Mouse (Mus musculus) hindbrain, postnatal 0 days (tissue): ENCODE data around the gene Cib3. TPM values are rescaled to one million over a fixed set of nuclear protein-coding genes. Genes with fewer than 3 reads are reported as not detected.

Source experiments
- ATAC-seq: fragments of 200-750 bp; cut with Nextera tagmentation; 2 replicates; pipeline ENCODE4 v1.8.0; 2017; ENCODE audit warnings: mild to moderate bottlenecking, moderate TSS enrichment, moderate library complexity
- DNase-seq: peaks from one replicate; pipeline ENCODE4 v3.0.0-alpha.2; 2015; ENCODE audit warnings: low spot score
- H3K27ac ChIP-seq: fragments of 300-500 bp; sonication (generic); 2 replicates; pipeline ENCODE4 v1.5.1; 2014; ENCODE audit warnings: mild to moderate bottlenecking
- H3K27me3 ChIP-seq: fragments of 300-500 bp; sonication (generic); 2 replicates; pipeline ENCODE4 v1.6.1; 2014; ENCODE audit warnings: low read length, mixed read lengths; ENCODE audit not compliant: insufficient read depth
- H3K36me3 ChIP-seq: fragments of 300-500 bp; sonication (generic); 2 replicates; pipeline ENCODE4 v1.6.1; 2014; ENCODE audit warnings: low read length, mixed read lengths; ENCODE audit not compliant: insufficient read depth
- H3K4me1 ChIP-seq: fragments of 300-500 bp; sonication (generic); 2 replicates; pipeline ENCODE4 v1.6.1; 2014; ENCODE audit warnings: antibody characterized with exemption, low read length, mixed read lengths; ENCODE audit not compliant: insufficient read depth
- H3K4me2 ChIP-seq: fragments of 300-500 bp; sonication (generic); 2 replicates; pipeline ENCODE4 v1.6.1; 2014; ENCODE audit warnings: low read depth, mild to moderate bottlenecking, low read length, moderate library complexity, mixed read lengths
- H3K4me3 ChIP-seq: fragments of 300-500 bp; sonication (generic); 2 replicates; pipeline ENCODE4 v1.5.1; 2014; ENCODE audit warnings: low read length
- H3K9ac ChIP-seq: fragments of 300-500 bp; sonication (generic); replicated peaks from 2 replicates; pipeline ENCODE4 v1.6.1; 2014; ENCODE audit warnings: mild to moderate bottlenecking, low read length, moderate library complexity, mixed read lengths
- H3K9me3 ChIP-seq: fragments of 300-500 bp; sonication (generic); 2 replicates; pipeline ENCODE4 v1.6.1; 2016; ENCODE audit warnings: low read length, mixed read lengths
- CTCF ChIP-seq: IDR thresholded peaks from 2 replicates; pipeline ENCODE4 v1.5.1; 2016; ENCODE audit warnings: antibody characterized with exemption, control low read depth, low read depth
- WGBS: fragments of 180-500 bp; shearing (Covaris S2); extraction: QIAGEN DNeasy Blood & Tissue Kit; methylation state at CpG from one replicate; pipeline ENCODE4 v1.1.7; 2014; 5-methylcytosine and 5-hydroxymethylcytosine counted together
- polyA plus RNA-seq: library from polyadenylated mRNA; unstranded; fragments of >200 nt; fragmentation: Nextera tagmentation; extraction: Ambion mirVana; gene quantifications from 2 replicates; pipeline ENCODE4 v1.2.1, GENCODE M21; 2015
- total RNA-seq: library from RNA; depleted of rRNA; stranded (reverse); fragments of >200 nt; gene quantifications from 2 replicates; pipeline ENCODE4 v1.2.3, GENCODE M21; 2014

Gene Cib3
- total and polyA plus RNA-seq, 2 experiments from 2014 or later, result not detected

DNA sequence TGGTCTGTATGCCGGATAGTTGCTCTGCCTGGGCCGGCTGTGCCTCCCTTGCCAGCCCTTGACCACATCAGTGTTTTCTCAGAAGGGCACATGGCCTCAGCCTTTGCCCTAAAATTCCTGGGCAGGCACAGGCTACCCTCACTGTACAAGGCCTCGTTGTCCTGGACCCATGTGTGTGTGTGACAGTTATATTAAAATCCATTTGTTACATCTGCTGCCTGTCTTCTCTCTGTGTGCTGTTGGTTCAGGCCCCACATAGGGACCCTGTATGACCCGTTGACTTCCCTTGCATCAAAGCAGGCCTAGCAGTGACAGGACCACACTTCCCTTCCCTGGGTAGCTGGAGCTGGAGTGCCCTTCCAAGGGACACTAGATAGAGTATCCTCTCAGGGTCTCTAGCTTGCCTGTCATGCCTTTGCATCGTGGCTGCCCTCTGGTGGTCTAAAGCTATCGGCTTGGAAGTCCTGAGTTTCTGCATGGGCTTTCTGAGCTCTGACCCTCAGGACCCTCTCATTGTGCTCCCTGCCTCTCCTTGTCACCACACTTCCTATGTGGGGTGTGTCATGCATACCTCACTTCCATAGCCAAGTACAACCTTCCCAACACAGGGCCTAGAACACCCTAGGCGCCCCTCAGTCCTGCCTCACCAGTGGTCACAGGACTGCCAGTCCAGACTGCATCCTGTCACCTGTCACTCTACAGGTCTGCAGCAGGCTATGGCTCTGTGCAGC is 44.7 kb upstream of the Cib3 start:
- peak; percentile 38; the same call in 1 of the 2 replicates for ATAC-seq
- H3K4me1 ChIP-seq, result no peaks in the 10 kb centered on the region
- peak; percentile 72 for DNase-seq
- H3K4me3 ChIP-seq, result no peak overlapping the region
- no peaks in the 10 kb centered on the region for H3K9me3 ChIP-seq
- 46% methylated on average over 7 of the region's 7 CpGs for WGBS
- H3K4me2 ChIP-seq, result no peak overlapping the region
- H3K36me3 ChIP-seq, result peaks cover 26% of the 10 kb centered on the region
- H3K27ac ChIP-seq, result no peak overlapping the region
- H3K27me3 ChIP-seq, result no peaks in the 10 kb centered on the region
- no peak overlapping the region for H3K9ac ChIP-seq
- TF ChIP-seq CTCF, result peak; percentile 82

DNA sequence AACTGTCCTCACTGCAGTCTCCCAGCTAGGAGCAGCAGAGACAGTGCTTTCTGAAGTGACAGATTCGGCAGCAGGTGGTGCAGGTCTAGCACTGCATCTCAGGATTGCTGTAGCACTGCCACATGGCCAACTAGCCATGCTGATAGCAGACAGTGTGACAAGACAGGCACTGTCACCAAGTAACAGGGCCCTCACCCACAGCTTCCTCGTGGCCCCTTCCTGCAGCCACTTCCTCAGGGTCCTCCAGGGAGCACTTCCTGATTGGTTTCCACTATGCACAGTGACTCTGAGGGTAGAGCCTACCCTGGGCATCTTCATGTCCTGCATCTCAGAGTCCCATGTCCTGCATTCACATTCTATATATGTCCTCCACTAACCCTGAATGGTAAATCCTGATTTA is 32.0 kb upstream of the Cib3 start:
- no peaks in the 10 kb centered on the region for H3K9me3 ChIP-seq
- no peak overlapping the region for H3K4me3 ChIP-seq
- H3K9ac ChIP-seq, result no peak overlapping the region
- DNase-seq (no peak), ATAC-seq (no peak)
- H3K27me3 ChIP-seq, result no peaks in the 10 kb centered on the region
- H3K4me1 ChIP-seq, result peaks cover 11% of the 10 kb centered on the region; the same call in 1 of the 2 replicates
- no peak overlapping the region for H3K4me2 ChIP-seq
- H3K27ac ChIP-seq, result no peak overlapping the region
- H3K36me3 ChIP-seq, result 0 out of 2 replicates have a peak, but pooled peaks cover 5% of the 10 kb centered on the region
- no peak for TF ChIP-seq CTCF
- 57% methylated on average over 2 of the region's 2 CpGs for WGBS

DNA sequence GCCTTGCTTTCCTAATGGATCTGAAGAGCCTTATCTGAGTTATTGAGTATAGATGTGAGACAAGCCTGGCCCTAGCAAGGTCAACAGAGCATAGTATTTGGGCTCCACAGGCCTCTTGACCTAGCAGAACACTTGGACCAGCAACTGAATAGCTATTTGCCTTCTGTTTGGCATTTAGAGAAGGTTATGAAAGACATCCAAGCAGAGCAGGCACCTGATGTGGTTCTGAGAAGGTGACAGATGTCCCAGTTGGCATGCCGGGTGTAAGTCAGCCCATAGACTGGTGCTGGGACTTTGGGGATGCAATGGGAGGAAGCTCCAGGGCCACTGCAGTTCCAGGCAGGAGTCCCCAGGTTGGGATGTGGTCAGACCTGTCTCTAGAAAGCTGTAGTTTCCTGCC is 29.6 kb upstream of the Cib3 start:
- Histone ChIP-seq H3K9ac (0 out of 2 replicates have a peak overlapping the region, but pooled peaks have one; percentile 28), H3K4me2 (no peak overlapping the region), H3K27me3 (no peaks in the 10 kb centered on the region), H3K36me3 (0 out of 2 replicates have a peak, but pooled peaks cover 5% of the 10 kb centered on the region), H3K9me3 (no peaks in the 10 kb centered on the region), H3K27ac (no peak overlapping the region), H3K4me3 (no peak overlapping the region), H3K4me1 (peaks cover 11% of the 10 kb centered on the region; the same call in 1 of the 2 replicates)
- ATAC-seq (no peak), DNase-seq (no peak)
- TF ChIP-seq CTCF, result no peak
- WGBS, result 91% methylated on average over 1 of the region's 1 CpGs

DNA sequence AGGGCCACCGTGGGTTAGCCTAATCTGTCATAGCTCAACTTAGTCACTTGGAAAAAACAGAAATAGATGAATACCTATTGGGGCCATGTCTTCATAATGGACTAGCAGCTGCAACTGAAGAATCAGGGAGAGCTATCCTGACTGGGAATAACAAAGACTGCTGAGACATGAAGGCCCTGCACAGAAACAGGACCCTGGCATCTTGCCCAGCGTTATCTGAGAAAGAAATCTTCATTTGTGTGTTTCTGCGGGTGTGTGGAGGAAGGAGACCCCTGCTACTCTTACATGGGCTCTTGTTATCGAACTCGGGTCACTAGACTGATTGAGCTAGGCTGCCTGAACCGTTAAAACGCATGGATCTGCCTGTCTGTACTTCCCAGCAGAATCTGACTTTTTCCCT is 28.3 kb upstream of the Cib3 start:
- Histone ChIP-seq H3K9ac (peak overlapping the region; percentile 59), H3K27ac (0 out of 2 replicates have a peak overlapping the region, but pooled peaks have one; percentile 84), H3K4me2 (peak overlapping the region; percentile 63), H3K9me3 (no peaks in the 10 kb centered on the region), H3K4me1 (peaks cover 11% of the 10 kb centered on the region; the same call in 1 of the 2 replicates), H3K36me3 (no peaks in the 10 kb centered on the region), H3K27me3 (no peaks in the 10 kb centered on the region), H3K4me3 (peak overlapping the region; percentile 58)
- ATAC-seq (no peak), DNase-seq (no peak)
- WGBS, result 48% methylated on average over 7 of the region's 7 CpGs
- no peak for TF ChIP-seq CTCF

DNA sequence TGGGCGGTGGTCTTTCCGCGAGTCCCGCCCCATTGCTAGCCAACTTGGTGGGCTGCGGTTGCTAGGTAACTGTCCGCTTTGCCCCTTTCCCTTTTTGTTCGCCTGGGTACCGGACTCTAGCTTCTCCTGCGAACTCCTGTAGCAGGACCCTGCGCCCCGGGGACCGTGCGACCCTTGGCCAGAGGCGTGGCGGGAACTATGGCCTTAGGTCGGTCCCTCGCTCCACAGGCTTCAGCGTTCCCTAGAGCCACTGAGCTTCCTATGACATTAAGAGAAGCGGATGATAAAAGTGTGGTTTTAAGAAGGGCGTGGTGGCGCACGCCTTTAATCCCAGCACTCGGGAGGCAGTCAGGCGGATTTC is 27.7 kb upstream of the Cib3 start:
- WGBS, result 1% methylated on average over 24 of the region's 24 CpGs
- DNase-seq (no peak), ATAC-seq (no peak)
- Histone ChIP-seq H3K4me1 (peaks cover 11% of the 10 kb centered on the region; the same call in 1 of the 2 replicates), H3K4me3 (peak overlapping the region; percentile 58), H3K9ac (peak overlapping the region; percentile 59), H3K27me3 (no peaks in the 10 kb centered on the region), H3K4me2 (peak overlapping the region; percentile 63), H3K9me3 (no peaks in the 10 kb centered on the region), H3K36me3 (no peaks in the 10 kb centered on the region), H3K27ac (peak overlapping the region; percentile 84)
- TF ChIP-seq CTCF, result no peak

DNA sequence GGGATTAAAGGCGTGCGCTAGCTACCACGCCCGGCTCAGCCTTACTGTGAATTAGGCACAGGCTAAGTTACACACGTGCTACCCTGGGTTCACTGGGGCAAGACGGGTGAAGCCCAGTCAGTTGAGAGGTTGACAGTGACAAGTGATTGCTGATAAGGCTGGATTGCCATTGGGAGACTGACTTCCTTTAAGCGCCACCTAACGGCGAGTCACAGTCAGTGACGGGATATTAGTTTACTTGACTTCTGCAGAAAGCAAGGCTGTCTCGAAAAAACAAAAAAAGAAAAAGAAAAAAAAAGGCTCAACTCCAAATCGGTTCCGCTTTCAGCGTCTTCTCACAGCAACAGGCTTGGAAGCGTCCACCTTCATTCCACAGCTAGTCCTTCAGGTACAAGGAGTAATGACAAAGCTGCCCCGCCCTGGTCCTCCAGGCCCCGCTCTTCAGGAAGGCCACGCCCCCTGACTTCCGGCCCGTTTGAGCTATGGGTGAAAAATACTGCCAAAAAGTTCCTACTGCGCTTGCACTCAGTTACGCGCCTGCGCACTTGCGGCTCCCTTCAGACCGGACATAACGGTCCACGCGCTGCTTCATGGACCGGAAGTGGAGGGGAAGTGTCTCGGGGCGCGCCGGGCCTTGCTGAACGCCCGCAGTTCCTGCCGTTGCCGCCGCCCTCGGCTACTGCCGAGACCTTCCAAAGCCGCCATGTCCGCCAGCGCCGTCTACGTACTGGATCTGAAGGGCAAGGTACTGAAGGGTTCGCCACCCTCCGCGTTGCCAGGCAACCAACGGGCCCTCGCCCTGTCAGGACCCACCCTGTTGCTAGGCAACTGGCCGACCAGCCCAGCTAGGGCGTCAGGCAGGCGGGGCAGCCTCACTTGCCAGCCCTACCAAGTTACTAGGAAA is 27.1 kb upstream of the Cib3 start, which contains the start of gene Ap1m1:
Ap1m1 (plus strand) TSS at position 520 of the 904 bp plus-strand sequence.
- H3K27ac ChIP-seq, result peak within 1 kb of the TSS; percentile 84
- peak within 1 kb of the TSS; percentile 58 for H3K4me3 ChIP-seq
- peak; percentile 100 for DNase-seq
- H3K36me3 ChIP-seq, result no peaks in the 10 kb centered on the region
- no peaks in the 10 kb centered on the region for H3K27me3 ChIP-seq
- H3K9me3 ChIP-seq, result no peaks in the 10 kb centered on the region
- under 1% methylated on average over 54 of the region's 54 CpGs for WGBS
- peak within 1 kb of the TSS; percentile 63 for H3K4me2 ChIP-seq
- peak within 1 kb of the TSS; percentile 59 for H3K9ac ChIP-seq
- peak; percentile 84 for TF ChIP-seq CTCF
- ATAC-seq, result peak; percentile 96
- peaks cover 11% of the 10 kb centered on the region; the same call in 1 of the 2 replicates for H3K4me1 ChIP-seq
